Mouse (Mus musculus) megakaryocyte, adult 5-6 weeks (primary cell): ENCODE measurements around the gene Fntb. TPM values are rescaled to one million over a fixed set of nuclear protein-coding genes. Genes with fewer than 3 reads are reported as not detected.

Experiments
- ATAC-seq: 2 replicates; pipeline ENCODE4 v1.8.0; 2016; ENCODE audit warnings: mild to moderate bottlenecking, inconsistent platforms; ENCODE audit not compliant: poor library complexity, severe bottlenecking
- total RNA-seq, 2 experiments: library from RNA; stranded (forward) in 1 of 2; stranded (reverse) in 1 of 2; fragments of 153-499, 151-499 nt in 1 of 2; fragments of 221-1000, 200-1000 nt in 1 of 2; gene quantifications; 2 replicates each; pipeline versions ENCODE4 v1.2.3 to v1.2.4; 2015 to 2017

Fntb gene
- total RNA-seq, 2 experiments from 2014 or later, result 2.8 to 3.1 TPM

DNA sequence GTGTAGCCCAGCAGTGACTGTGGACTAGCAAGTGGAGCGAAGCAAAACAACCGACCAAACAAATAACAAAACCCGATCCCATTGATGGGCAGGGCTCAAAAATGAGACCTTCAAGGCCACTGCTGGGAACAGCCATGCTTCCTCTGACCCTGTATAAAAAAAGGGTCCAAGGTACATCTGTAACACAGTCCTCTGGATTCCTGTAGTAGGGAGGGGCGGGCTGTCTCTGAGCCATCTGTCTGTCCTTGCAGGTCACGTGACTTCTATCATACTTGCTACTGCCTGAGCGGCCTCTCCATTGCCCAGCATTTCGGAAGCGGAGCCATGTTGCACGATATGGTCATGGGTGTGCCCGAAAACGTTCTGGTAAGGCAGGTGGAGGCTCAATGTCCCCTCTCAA lies 150.8 kb downstream of the Fntb start:
- ATAC-seq, result no peak

DNA sequence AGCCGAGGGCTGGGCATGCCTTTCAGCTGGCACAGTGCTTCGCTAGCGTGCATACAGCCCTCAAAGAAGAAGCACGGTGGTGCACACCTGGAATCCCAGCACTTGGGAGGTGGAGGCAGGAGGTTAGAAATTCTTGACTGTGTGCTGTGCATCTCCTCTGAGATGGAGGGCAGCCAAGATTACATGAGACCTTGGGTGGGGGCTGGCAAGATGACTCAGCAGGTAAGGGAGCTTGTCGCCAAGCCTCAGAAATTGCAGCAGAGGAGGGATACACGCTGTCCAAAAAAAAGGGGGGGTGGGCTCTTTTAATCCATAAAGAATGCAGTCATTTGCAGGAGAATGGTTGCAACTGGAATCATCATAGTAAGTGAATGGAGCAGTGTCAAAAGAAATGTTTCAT lies 152.7 kb downstream of the Fntb start:
- no peak for ATAC-seq

DNA sequence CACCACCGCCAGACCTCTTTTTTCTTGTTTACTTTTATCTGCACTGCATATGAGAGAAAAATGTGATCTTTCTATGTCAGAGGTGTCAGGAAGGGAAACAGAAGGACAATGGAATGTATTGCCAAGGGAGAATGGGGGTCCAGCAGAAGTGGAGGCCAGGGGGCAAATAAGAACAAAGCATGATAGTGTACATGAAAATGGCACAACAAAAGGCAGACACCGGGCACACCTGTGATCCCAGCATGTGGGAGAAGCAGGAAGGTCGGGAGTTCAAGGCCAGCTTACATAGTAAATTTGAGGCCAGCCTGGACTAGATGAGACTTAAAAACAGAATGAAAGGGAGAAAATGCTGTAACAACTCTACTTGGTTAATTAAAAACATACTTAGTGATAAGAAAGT lies 153.5 kb downstream of the Fntb start:
- no peak for ATAC-seq

DNA sequence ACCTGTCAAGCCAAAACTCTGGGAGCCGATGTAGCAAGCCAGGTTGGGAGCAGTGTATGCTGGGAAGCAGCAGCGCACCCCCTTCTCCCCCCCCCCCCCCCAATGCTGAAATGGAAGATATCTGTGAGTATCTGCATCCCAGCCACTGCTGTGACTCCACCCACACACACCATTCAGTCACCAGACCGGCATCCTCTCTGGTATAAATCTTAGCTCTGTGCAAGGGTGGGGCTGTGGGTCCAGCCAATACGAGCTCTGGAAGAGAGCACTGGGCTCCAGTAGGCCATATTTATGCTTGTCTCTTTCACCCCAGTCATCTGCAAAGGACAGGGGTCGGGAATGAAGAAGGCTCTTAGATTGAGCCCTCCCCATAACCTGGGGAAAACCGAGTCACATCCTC lies 155.0 kb downstream of the Fntb start:
- ATAC-seq, result no peak

DNA sequence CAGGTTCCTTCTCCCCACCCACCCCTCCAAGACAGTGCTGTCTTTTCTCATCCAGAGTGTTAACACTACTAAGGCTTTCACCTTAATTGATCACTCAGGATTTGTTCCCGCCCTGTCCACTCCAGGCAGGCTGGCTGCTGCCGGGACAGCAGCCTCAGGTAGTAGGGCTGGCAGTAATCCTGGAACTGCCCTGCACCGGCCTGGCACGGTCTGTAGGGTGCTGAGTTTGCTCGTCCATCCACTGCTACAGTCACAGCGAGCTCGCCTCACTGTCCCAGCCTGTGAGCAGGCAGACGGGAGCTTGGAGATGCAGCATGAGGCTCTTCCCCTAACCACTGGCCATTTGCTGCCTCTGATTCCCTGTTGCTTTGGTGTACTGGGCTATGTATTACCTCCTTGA lies 155.6 kb downstream of the Fntb start:
- ATAC-seq, result no peak

DNA sequence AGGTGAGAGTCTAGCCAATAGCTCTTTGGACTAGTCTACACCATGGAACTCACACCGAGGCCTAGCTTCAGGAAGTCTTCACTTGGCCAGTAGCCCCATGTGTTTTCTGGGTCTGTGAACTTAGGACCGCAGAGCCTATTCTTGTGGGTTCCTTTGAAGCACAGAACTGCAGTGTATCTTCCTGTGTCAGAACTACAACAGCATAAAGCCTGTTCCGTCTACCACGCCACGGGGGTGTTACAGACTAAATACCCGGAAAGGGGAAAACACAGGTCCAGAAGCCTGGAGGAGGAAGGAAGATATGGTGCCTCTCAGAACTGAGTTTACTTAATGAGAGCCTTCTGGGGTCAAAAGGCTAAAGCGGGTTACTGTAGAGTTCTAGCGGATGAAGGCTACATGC lies 157.7 kb downstream of the Fntb start:
- peak; percentile 10; the same call in 1 of the 2 replicates for ATAC-seq

DNA sequence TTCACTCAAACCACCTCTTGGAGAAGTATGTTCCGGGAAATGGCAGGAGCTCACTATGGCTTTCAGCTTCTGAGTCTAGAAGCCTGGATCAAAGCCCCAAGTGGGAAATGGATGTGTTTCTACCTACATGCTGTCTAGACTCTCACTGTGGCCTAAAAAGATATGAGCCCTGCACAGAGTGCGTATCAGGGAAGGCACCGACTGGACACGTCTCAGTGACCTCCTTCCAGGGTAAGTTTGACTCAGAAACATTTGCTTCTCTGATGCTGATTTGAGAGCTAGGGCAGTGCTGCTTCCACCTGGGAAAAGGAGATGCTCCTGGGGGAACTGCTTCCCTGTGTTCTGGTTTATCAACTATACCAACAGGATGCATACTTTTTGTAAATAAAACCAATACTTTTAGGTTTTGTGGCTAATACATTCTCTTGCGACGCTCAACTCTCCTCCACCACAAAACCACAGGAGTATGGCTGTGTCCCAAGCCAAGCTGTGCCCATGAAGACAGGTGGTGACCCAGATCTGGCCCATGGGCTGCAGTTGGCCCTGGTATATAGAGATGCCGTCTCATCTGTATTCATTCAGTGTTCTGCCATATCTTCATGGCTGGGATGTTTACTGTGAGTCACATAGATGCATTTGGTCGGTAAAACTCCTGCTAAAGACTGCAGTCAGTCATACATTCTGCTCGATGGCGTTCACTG lies 159.7 kb downstream of the Fntb start:
- no peak for ATAC-seq

DNA sequence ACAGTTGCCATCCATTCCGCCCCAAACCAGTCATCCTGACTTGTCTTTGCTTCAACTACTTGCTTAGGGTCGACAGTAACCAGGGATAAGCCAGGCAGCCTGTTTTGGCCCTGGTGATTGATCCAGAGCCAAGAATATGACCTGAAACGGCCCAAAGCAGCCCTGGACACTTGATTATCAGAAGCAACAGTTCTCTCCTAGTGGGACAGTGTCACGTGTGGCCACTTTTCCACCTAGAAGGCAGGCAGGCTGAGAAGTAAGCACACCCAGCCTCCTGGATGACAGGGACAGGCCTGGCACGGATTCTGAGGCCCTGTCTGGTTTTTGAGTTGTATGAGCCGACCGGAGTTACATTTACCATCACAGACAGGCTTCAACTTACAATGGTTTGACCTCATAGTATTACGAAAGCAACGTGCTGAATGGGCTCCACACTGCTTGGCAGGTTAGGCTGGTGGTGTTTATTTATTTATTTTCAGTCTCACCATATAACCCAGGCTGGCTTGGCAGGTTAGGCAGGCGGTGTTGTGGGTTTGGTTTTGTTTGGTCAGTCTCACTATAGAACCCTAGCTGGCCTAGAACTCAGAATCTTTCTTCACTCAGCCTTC lies 161.1 kb downstream of the Fntb start:
- no peak for ATAC-seq

DNA sequence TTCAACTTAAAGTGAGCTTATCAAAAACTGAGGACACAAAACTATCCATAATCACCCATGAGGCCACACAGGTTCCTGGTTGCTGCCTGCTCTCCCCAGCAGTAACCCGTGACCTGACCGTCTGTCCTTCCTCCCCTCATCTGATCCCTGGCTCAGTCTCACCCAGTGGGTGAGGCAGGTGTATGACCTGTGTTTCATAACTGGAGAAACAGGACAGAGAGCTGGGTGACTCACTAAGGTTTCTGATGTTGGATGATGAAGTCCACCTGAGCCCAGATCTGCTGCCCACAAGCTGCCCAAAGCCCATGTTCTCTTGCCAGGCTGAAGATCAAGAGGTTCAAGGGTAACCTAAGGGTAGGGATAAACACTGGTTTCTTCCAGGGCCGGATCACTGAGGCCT lies 161.6 kb downstream of the Fntb start:
- no peak for ATAC-seq

DNA sequence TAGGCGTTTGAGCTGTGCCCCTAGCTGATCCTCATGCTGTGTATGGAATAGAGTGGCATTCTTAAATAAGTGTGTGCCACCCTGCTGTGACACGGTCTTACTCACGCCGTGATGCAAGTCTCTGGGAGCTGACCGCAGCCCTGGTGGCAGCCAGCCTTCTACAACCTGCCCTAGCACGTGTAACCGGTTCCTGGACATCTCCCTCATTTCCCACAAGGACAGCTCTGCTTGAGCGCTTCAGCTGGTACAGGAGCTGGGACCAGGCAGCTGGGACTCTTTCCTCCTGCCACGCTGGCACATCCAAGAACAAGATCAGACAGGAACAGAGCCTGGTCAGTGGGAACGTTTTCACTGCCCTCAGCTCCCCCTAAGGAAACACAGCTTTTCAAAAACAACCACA lies 162.2 kb downstream of the Fntb start:
- ATAC-seq, result no peak

DNA sequence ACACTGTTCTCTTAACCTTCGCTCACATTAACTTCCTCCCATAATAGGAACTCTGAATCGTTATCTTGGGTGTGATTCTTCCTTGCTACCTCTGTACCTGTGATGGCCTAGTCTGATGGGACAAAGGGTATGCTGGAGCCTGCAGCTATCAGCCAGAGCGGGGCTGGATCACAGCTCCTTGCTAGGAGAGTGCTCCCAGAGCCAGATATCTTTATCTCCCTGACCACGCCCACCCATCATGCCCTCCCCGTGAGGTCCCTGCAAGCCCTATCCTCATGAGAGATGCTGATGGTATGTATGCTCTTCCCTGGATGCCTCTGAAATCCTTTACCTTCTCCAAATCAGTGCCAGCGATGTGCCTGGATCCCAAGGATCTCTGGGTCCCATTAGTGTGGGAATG lies 164.8 kb downstream of the Fntb start:
- ATAC-seq, result no peak

DNA sequence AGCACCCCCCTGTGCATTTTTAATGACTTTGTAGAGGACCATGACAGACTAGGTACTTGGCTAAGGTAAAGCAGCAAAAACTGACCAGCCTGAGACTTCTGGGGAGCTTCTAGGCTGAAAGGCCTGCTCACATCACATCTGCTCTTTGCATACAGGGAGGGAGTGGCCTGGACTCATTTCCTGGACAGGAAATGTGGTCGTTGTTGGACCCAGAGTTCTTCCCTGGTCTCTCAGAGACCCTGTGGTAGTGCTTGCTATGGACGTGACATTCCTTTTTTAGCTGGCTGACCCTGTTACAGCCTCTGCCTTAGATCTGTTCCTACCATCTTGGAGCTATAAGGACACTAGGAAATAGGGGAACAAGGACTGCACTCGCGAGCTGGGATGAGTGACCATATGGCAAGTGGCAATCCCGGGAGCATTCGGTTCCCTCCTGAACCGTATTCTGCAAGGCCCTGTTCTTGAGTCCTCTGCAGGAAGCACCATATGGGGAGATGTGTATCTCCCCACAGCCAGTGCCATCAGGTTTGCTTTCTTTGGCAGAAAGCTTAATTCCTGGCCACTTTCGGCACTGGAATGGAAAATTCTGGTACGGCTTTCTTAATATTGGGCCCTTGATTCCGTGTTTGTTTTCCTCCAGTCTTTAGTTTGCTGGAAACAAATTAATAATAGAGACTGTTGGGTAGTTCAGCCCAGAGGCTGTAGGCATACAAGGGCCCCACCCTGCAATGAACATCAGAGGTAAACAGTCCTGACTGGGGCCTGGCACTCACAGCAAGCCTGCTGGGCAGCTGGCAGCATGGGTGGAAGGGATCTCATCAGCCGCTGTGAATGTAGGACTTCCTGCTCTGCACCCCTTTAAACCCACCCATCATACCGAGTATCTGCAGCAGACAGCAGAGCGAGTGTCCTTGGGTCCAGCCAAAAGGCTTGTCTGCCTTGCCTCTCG lies 166.6 kb downstream of the Fntb start:
- ATAC-seq, result no peak

DNA sequence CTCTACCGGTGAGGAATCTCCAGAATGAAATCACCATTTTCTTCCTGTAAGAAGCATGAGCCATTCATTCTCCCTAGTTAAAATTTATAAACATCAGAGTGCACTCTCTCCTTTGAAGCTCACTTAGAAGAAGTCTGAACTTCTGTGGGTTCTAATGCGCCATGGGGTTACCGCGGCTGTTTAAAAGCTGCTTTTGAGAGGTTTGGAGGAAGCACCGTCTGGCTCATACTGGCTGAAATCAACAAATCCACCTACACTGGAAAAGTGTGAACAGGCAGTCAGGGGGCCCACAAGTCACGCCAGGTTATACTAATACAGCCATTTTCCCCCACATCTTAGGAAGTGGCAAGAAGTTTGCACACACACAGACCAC lies 167.3 kb downstream of the Fntb start:
- no peak for ATAC-seq

DNA sequence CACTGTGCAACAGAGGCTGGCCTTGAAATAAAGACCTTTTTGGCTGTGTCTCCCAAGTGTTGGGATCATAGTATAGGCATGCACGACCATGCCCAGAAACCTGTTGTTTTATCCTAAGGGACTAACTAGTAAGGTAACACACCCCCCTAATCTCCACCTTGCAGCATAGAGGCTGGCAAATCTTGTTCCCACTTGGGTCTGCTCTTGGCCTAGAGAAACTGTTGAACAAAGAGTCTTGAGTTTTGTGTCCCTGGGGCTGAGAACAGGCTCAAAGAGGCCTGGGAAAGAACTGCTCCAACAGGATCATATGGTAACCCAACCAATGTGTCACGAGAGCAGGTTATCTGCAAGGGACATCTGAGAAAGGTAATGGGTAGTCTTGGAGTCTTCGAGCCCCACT lies 169.0 kb downstream of the Fntb start:
- ATAC-seq, result no peak

DNA sequence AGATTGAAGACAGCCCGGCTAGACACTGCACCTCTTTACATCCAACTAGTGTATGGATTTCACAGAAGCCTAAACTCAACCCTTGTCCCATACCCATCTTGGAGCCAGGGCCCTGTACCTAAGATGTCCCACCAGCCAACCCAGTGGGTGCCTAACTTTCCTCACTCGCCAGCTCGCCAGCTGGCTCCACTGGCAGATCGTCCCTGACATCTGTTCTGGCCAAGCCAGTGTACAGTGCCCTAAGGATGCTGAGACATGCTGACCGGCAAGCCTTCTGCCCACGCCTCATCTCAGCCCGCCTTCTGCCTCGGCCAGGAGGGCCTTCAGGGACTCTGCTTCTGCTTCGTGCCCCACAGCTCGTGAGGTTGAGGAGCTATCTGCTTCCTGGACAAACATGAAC lies 170.8 kb downstream of the Fntb start:
- ATAC-seq, result no peak

DNA sequence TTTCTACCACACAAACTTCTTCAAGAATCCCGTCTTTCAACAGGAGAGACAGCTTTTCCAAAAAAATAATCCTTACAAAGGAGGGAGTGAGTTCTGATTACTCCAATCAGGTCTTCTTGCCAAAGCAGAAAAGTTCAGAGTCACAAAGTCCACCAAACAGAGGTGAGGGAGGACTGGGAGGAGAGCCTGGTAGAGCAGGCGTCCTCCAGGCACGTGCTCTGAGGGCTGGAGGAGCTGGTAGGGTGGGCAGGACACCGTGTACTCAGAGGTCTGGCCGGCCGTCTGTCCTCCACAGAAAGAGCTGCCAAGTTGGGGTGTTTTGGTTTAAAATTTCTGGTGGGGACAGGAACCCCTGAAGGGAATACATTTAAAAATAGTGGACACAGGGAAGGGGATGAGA lies 172.6 kb downstream of the Fntb start:
- ATAC-seq, result no peak

DNA sequence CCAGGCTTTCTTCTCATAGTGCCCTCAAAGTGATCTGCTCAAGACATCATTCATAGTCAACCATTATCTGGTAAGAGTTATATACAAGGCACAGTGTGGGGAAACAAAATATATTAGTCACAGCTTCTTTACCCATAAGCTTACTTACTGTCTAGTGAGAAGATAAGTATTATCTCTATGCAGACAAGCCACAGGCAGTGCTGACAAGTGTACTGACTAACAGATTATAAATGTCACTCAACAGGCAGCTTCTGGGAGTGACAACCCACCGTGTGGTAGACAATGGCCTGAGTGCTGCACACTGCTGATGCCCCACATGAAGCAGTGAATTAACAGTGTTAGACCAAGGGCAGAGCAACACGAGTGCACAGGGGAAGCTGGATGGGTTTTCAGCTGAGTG lies 176.1 kb downstream of the Fntb start:
- ATAC-seq, result peak; percentile 25; the same call in 1 of the 2 replicates

DNA sequence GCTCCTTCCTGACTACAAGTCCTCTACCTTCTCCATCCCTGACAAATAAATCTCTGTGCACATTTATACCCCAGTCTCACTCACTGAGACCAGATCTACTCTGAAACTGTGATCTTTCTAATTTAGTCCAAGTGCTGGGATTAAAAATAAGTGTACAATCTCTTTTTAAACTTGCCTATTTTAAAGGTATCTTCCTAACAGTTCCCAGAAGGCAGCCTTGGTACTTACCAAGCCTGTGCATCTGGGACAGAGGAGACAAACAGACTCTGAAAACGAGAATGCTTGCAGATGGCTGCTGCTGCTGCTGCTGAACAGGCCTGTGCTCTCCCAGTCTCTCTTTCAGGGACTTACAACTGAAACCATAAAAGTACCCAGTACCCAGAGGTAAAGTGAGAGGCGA lies 177.1 kb downstream of the Fntb start:
- ATAC-seq, result no peak

DNA sequence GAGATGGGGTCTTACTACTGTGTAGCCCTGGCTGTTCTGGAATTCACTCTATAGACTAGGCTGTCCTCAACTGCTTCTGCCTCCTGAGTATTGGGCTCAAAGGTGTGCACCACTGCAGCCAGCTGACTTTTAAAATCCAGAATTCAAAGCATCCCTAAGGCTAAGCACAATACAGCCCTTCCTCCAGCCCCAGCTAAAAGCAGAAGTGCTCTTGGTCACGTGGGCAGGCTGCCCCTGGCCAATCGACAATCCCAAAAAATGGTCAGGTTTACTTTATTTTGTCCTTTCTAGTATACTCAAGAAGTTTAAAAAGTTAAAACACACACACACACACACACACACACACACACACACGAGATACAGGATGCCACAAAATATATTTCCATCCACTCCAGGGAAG lies 177.7 kb downstream of the Fntb start:
- ATAC-seq, result peak; percentile 59

DNA sequence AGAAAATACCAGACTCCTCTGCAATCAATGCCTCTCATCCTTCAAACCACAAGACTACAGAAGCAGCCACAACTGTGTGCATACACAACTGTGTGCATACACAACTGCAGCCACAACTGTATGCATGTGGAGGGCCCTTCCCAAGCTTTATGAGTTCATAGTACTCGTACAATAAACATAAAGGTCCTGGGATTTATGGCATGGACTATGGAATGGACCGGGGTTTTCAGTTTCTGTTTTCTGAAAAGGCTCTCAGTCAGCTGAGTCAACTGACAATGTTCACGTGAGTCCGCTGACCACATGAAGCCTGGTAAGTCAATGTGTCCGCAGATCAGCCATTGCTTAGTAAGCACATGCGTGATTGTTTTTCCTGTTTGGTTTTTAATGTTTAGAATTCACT lies 178.1 kb downstream of the Fntb start:
- no peak for ATAC-seq

DNA sequence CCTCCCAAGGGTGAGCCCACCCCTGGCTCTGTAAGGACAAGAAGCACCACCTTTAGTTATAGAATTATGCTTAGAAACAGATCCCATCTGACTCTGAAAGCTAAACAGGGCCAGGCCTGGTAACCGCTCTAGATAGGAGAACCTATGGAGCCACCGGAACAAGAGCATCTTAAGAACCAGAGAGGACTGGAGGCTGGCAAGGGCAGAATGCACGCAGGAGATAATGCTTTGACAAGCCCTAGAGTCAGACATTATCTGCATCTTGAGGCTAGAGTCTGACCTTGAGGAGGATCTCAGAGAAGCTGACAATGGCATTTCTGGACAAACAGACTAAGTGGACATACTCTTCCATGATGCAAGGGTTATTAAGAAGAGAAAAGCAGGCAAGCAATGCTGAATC lies 182.1 kb downstream of the Fntb start:
- no peak for ATAC-seq

DNA sequence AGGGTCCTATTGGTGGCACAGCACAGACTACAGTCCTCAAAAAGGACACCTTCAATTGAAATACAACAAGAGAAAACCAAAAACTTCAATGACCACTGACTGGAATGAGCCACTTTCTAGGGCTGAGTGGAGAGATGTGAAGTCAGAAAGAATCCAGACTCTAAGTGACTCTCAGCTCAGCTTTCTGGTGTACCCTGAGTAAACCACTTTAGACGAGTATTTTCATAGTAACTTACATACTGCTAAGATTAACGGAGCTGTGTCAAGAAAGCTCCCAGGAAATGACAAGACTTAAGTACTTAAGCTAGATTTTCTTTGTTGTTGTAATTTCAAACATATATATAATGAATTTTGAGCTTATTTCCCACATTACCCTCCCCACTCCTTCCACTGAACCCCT lies 182.8 kb downstream of the Fntb start:
- no peak for ATAC-seq
